Mouse (Mus musculus): ENCODE results near the gene Gpr68. TPM values are rescaled to one million over a fixed set of nuclear protein-coding genes. Genes with fewer than 3 reads are reported as not detected.

Gene Gpr68
- 0.85 and 3.1 TPM in 2 replicates for total RNA-seq (2021)
- long read RNA-seq, experiment 1, partial matches to known transcripts = 0 of 2 reads
- long read RNA-seq, experiment 1, other reads (novel, unspliced or antisense) = 0 of 2 reads
- long read RNA-seq, experiment 2, partial matches to known transcripts = 0 of 1 reads
- long read RNA-seq, experiment 2, other reads (novel, unspliced or antisense) = 1 of 1 reads

GRCm38 (mm10) chr12:100907598-100908297 is at the start of gene Gpr68:
Gene Gpr68, minus strand, starts transcription at chr12:100908198.
- peak; percentile 60 for DNase-seq

- no peak for DNase-seq
These were observed 49.3 kb upstream of the Gpr68 start for GRCm38 (mm10) chr12:100957257-100957656.

- no peak for DNase-seq
These were observed 48.8 kb upstream of the Gpr68 start for GRCm38 (mm10) chr12:100956825-100957224.

- DNase-seq = no peak
These were observed 48.0 kb upstream of the Gpr68 start for GRCm38 (mm10) chr12:100956028-100956427.

GRCm38 (mm10) chr12:100953926-100954325 is 45.9 kb upstream of the Gpr68 start:
- DNase-seq = no peak

- DNase-seq = peak; percentile 87
These were observed 44.4 kb upstream of the Gpr68 start for GRCm38 (mm10) chr12:100952193-100952931.

- no peak for DNase-seq
These were observed 41.1 kb upstream of the Gpr68 start for GRCm38 (mm10) chr12:100949146-100949545.

- DNase-seq = no peak
These were observed 40.0 kb upstream of the Gpr68 start for GRCm38 (mm10) chr12:100948021-100948420.

GRCm38 (mm10) chr12:100945948-100946347 is 38.0 kb upstream of the Gpr68 start:
- DNase-seq = no peak

- no peak for DNase-seq
These were observed 37.5 kb upstream of the Gpr68 start for GRCm38 (mm10) chr12:100945501-100945900.

- no peak for DNase-seq
These were observed 36.9 kb upstream of the Gpr68 start for GRCm38 (mm10) chr12:100944921-100945336.

GRCm38 (mm10) chr12:100943146-100943545 is 35.1 kb upstream of the Gpr68 start:
- DNase-seq = no peak

- no peak for DNase-seq
These were observed 33.4 kb upstream of the Gpr68 start for GRCm38 (mm10) chr12:100941361-100941760.

- DNase-seq = peak; percentile 36
These were observed 29.7 kb upstream of the Gpr68 start for GRCm38 (mm10) chr12:100937441-100938360.

GRCm38 (mm10) chr12:100936737-100937136 is 28.7 kb upstream of the Gpr68 start:
- no peak for DNase-seq

GRCm38 (mm10) chr12:100936116-100936515 is 28.1 kb upstream of the Gpr68 start:
- peak; percentile 84 for DNase-seq

- no peak for DNase-seq
These were observed 26.8 kb upstream of the Gpr68 start for GRCm38 (mm10) chr12:100934796-100935195.

- no peak for DNase-seq
These were observed 23.7 kb upstream of the Gpr68 start for GRCm38 (mm10) chr12:100931653-100932052.

- peak; percentile 24 for DNase-seq
These were observed 20.3 kb upstream of the Gpr68 start for GRCm38 (mm10) chr12:100928286-100928685.

- DNase-seq = peak; percentile 73
These were observed 17.9 kb upstream of the Gpr68 start for GRCm38 (mm10) chr12:100925644-100926619.
